Mouse (Mus musculus) heart, embryonic 13.5 days (tissue): ENCODE results near the gene Clca4b. TPM values are rescaled to one million over a fixed set of nuclear protein-coding genes. Genes with fewer than 3 reads are reported as not detected.
"Not testable (repeated sequence)": the region's sequence is repeated elsewhere in the genome, so short reads cannot be mapped to it uniquely, and the experiment has no call there.

Experiments
- ATAC-seq: fragments of 200-750 bp; cut with Nextera tagmentation; 2 replicates; pipeline ENCODE4 v1.8.0; 2017; ENCODE audit warnings: moderate TSS enrichment; ENCODE audit not compliant: insufficient number of reproducible peaks, low FRiP score, low TSS enrichment; ENCODE audit errors: extremely low read depth
- H3K27ac ChIP-seq: fragments of 300-500 bp; sonication (generic); replicated peaks from 2 replicates; pipeline ENCODE4 v1.5.1; 2015; ENCODE audit warnings: moderate library complexity, mild to moderate bottlenecking, inconsistent platforms
- H3K27me3 ChIP-seq: fragments of 300-500 bp; sonication (generic); replicated peaks from 2 replicates; pipeline ENCODE4 v1.6.1; 2015; ENCODE audit warnings: mild to moderate bottlenecking, inconsistent platforms
- H3K36me3 ChIP-seq: fragments of 300-500 bp; sonication (generic); 2 replicates; pipeline ENCODE4 v1.6.1; 2015; ENCODE audit warnings: mild to moderate bottlenecking, inconsistent platforms
- H3K4me1 ChIP-seq: fragments of 300-500 bp; sonication (generic); 2 replicates; pipeline ENCODE4 v1.6.1; 2015; ENCODE audit warnings: inconsistent platforms
- H3K4me2 ChIP-seq: fragments of 300-500 bp; sonication (generic); 2 replicates; pipeline ENCODE4 v1.6.1; 2015; ENCODE audit warnings: inconsistent platforms, mild to moderate bottlenecking, moderate library complexity
- H3K4me3 ChIP-seq: fragments of 300-500 bp; sonication (generic); 2 replicates; pipeline ENCODE4 v1.5.1; 2015; ENCODE audit warnings: moderate library complexity, mild to moderate bottlenecking, inconsistent platforms
- H3K9ac ChIP-seq: fragments of 300-500 bp; sonication (generic); 2 replicates; pipeline ENCODE4 v1.6.1; 2015; ENCODE audit warnings: inconsistent platforms, mild to moderate bottlenecking, moderate library complexity
- H3K9me3 ChIP-seq: fragments of 300-500 bp; sonication (generic); 2 replicates; pipeline ENCODE4 v1.6.1; 2016; ENCODE audit warnings: inconsistent platforms
- WGBS: fragments of 180-500 bp; shearing (Covaris S2); methylation state at CpG from one replicate; pipeline ENCODE4 v1.1.7; 2015; ENCODE audit warnings: mixed read lengths; 5-methylcytosine and 5-hydroxymethylcytosine counted together
- polyA plus RNA-seq: library from polyadenylated mRNA; unstranded; fragments of >200 nt; fragmentation: Nextera tagmentation; extraction: Ambion mirVana; gene quantifications from 2 replicates; pipeline ENCODE4 v1.2.1, GENCODE M21; 2015

The Clca4b gene
- polyA plus RNA-seq, 1 experiment from 2014 or later = not detected

DNA sequence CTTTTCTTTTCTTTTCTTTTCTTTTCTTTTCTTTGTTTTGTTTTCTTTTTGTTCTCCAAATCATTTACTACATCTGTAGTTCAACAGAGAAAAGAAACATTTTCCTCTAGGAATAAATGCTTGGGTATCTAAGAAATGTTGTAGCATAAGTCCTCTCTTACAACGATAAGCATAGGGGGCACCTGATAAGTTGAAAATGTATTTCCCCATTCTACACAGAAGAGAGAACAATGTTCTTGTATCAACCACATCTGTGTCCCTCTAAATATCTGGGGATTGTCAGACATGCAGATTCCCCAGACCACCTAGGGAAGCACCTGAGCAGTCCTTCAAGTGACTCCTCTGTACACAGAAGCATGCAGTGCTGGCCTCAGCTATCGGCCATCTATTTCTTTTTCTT lies 18.3 kb downstream of the Clca4b start:
- Histone ChIP-seq H3K4me1 (no peaks in the 10 kb centered on the region), H3K36me3 (no peaks in the 10 kb centered on the region), H3K4me3 (no peak overlapping the region), H3K4me2 (no peak overlapping the region), H3K9ac (no peak overlapping the region), H3K27ac (no peak overlapping the region), H3K27me3 (no peaks in the 10 kb centered on the region), H3K9me3 (no peaks in the 10 kb centered on the region)
- no peak for ATAC-seq
- WGBS = 83% methylated on average over 2 of the region's 2 CpGs

DNA sequence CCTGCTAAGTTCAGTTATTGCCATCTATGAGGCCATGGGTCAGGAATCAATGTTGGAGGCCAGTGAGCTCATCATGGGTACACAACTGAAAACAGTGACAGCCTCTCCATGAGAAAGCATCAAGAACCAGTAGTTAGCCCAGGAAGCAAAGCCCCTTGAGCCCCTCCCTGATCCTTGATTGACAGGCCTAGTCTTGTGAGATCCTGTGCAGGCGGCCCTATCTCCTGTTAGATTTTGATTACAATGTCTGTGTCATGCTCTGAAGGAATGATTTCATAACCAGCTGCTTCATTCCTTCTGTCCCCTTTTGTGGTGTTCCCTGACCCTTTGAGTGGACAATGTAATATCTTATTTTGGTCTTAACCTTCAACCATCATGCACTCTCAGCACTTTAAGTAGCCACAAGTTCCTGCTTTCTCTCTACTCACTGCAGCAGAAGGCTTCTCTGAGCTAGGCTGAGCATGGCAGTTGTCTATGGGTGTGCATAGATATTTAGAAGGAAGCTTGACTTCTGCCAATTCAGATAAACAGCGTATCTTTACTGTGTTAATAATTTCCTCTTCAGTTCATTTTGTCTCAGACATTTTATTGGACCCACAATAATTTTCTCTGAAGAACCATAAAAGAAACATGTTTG lies 35.2 kb downstream of the Clca4b start:
- no peak overlapping the region for H3K4me3 ChIP-seq
- H3K27me3 ChIP-seq = no peaks in the 10 kb centered on the region
- H3K27ac ChIP-seq = no peak overlapping the region
- no peak for ATAC-seq
- no peaks in the 10 kb centered on the region for H3K36me3 ChIP-seq
- WGBS = 72% methylated on average over 2 of the region's 2 CpGs
- no peak overlapping the region for H3K9ac ChIP-seq
- H3K4me1 ChIP-seq = no peaks in the 10 kb centered on the region
- H3K4me2 ChIP-seq = no peak overlapping the region
- H3K9me3 ChIP-seq = 0 out of 2 replicates have a peak, but pooled peaks cover 2% of the 10 kb centered on the region

DNA sequence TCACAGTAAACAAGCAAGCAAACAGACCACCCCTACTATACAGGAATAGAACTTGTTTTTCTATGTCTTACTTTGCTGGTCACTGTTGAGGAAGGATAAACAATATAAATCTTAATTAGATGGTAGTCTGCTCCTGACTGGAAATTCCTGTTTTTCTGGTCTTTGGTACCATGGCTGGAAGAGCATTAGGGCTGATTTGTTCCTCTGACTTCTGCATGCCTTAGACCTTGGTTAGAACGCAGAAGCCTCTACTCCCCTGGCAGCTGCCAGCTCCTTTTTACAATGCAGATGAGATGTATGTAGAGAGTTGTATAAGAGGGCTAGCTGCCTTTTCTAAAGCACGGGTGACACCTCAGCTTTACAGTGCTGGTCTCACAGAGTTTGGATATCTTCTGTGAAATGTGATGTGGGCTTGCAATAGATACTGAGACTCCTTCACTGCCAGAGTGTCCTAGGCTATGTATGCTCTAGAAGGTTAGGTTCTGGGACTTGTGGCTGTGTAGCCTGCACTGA lies 42.0 kb downstream of the Clca4b start:
- Histone ChIP-seq H3K27ac (no peak overlapping the region), H3K27me3 (no peaks in the 10 kb centered on the region), H3K9ac (no peak overlapping the region), H3K4me3 (no peak overlapping the region), H3K9me3 (0 out of 2 replicates have a peak, but pooled peaks cover 2% of the 10 kb centered on the region), H3K36me3 (no peaks in the 10 kb centered on the region), H3K4me2 (no peak overlapping the region), H3K4me1 (0 out of 2 replicates have a peak, but pooled peaks cover 3% of the 10 kb centered on the region)
- ATAC-seq = no peak
- WGBS = 61% methylated on average over 2 of the region's 2 CpGs

DNA sequence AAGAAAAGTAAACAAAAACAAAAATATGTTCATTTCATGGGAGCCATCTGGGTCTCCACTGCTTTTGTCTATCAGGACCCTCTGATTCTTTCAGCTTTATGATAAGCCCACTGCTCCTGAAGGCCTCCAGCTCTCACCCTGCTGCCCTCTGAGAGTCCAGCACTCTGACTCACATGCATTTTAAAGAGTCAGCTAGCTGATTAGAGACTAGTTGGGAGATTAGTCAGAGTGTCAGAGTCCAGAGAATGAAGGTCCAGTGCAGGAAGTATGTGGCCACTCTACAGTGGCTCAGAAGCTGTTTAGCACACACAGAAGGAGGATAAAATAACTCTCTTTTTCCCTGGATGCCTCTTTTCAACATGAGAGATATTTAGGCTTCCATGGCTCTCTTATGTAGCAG lies 45.4 kb downstream of the Clca4b start:
- Histone ChIP-seq H3K27me3 (no peaks in the 10 kb centered on the region), H3K27ac (no peak overlapping the region), H3K36me3 (no peaks in the 10 kb centered on the region), H3K9me3 (no peaks in the 10 kb centered on the region), H3K4me1 (0 out of 2 replicates have a peak, but pooled peaks cover 3% of the 10 kb centered on the region), H3K9ac (no peak overlapping the region), H3K4me2 (no peak overlapping the region), H3K4me3 (no peak overlapping the region)
- no peak for ATAC-seq

DNA sequence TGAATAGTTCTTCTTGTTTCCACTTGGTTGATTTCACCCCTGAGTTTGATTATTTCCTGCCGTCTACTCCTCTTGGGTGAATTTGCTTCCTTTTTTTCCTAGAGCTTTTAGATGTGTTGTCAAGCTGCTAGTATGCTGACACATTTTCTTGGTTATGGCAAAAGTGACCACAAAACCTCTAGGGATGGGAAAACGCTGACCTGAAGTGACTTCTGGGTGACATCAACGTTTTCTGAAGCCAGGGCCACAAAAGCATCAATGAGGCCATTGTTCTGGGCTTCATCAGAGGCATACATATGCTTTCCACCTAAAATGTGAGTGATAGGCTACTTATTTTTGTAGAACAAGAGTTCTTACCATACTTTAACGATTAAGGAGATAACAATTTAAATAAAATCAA lies 60.3 kb downstream of the Clca4b start:
- not testable (repeated sequence) for H3K27me3 ChIP-seq, H3K9ac ChIP-seq, H3K4me1 ChIP-seq, ATAC-seq, H3K36me3 ChIP-seq, H3K27ac ChIP-seq, H3K4me3 ChIP-seq, H3K9me3 ChIP-seq, H3K4me2 ChIP-seq
- 61% methylated on average over 4 of the region's 4 CpGs for WGBS

Other genes with a start within 250 kb of the Clca4b start
- 124 and 134 TPM in 2 replicates for gene Sh3glb1, start 212.2 kb downstream of the Clca4b start, polyA plus RNA-seq
- gene Clca3a1, start 171.6 kb downstream of the Clca4b start, polyA plus RNA-seq = 18.6 TPM in 2 replicates
- gene Clca3a2, start 113.0 kb downstream of the Clca4b start, polyA plus RNA-seq = 2.8 and 7.3 TPM in 2 replicates
- not detected in 2 replicates for gene Clca3b, start 83.2 kb downstream of the Clca4b start, polyA plus RNA-seq
- gene Clca4a, start 42.5 kb upstream of the Clca4b start, polyA plus RNA-seq = not detected in 2 replicates
- not detected in 2 replicates for gene Clca1, start 100.2 kb upstream of the Clca4b start, polyA plus RNA-seq
- gene Clca2, start 166.9 kb upstream of the Clca4b start, polyA plus RNA-seq = 0.09 TPM in 1 of 2 replicates, not detected in the other
- gene Odf2l, start 186.1 kb upstream of the Clca4b start, polyA plus RNA-seq = 10.0 and 11.4 TPM in 2 replicates